Mouse (Mus musculus) heart, postnatal 10 days (tissue): ENCODE measurements around the gene Tnni1. TPM values are rescaled to one million over a fixed set of nuclear protein-coding genes. Genes with fewer than 3 reads are reported as not detected.

Source experiments
- total RNA-seq, 2 experiments: library from RNA; stranded (reverse); gene quantifications; 2 replicates each; pipeline ENCODE4 v1.2.3; 2021

The Tnni1 gene
- total RNA-seq, 2 experiments from 2014 or later = 610 to 792 TPM

Other genes with a start within 250 kb of the Tnni1 start
- 10 to 100 TPM; 34.3 to 42.8 TPM for gene Nav1, start 172.1 kb upstream of the Tnni1 start, total RNA-seq
- gene Csrp1, start 59.4 kb upstream of the Tnni1 start, total RNA-seq = 100 to 1,000 TPM; 107 to 117 TPM
- gene Phlda3, start 13.3 kb upstream of the Tnni1 start, total RNA-seq = 10 to 100 TPM; 35.4 to 36.7 TPM
- gene Lad1, start 39.2 kb downstream of the Tnni1 start, total RNA-seq = 10 to 100 TPM in 1 of 2 experiments, 1 to 10 TPM in 1; 9.4 to 10.8 TPM
- 1,000 to 10,000 TPM; 7,447 to 7,490 TPM for gene Tnnt2, start 56.9 kb downstream of the Tnni1 start, total RNA-seq
- gene Pkp1, start 139.8 kb downstream of the Tnni1 start, total RNA-seq = under 1 TPM; 0.10 to 0.14 TPM
- gene Igfn1, start 226.9 kb downstream of the Tnni1 start, total RNA-seq = under 1 TPM; 0.05 TPM
- gene Tmem9, start 228.7 kb downstream of the Tnni1 start, total RNA-seq = 10 to 100 TPM; 23.8 to 26.1 TPM